Mouse (Mus musculus): ENCODE measurements around the gene Clec11a.

DNA sequence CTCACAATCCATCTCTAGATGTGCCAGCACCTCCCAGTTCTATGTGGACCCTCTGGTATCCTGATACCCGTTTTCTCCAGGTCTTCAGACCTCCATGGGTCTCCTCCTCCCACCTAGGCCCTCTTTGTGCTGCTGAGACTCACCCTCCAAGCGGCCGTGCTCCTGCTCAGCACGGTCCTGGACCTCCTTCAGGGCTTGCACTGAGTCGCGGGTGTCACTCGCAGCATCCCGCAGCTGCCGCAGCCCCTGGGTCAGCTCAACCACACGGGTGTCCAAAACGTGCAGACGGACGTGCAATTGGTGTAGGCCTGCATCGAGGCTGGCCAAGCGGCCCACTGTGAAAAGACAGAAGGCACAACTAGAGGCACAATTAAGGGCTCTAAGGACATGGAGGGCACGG lies 1.0 kb downstream of the Clec11a start:
- TF ChIP-seq CTCF (IDR thresholded peaks at IDR 0.05; ENCODE audit: low read depth) = no peak
- no peak for TF ChIP-seq EP300 (IDR thresholded peaks at IDR 0.05; ENCODE audit: low read depth)

Data from liver, postnatal 0 days (tissue).